Mouse (Mus musculus) liver, embryonic 12.5 days (tissue): ENCODE data around the gene Camta1. TPM values are rescaled to one million over a fixed set of nuclear protein-coding genes. Genes with fewer than 3 reads are reported as not detected.

ENCODE experiments used
- ATAC-seq: fragments of 200-750 bp; cut with Nextera tagmentation; 2 replicates; pipeline ENCODE4 v1.8.0; 2017; ENCODE audit warnings: moderate number of reproducible peaks, mild to moderate bottlenecking, moderate library complexity
- H3K27ac ChIP-seq: fragments of 300-500 bp; sonication (generic); 2 replicates; pipeline ENCODE4 v1.5.1; 2016; ENCODE audit warnings: mild to moderate bottlenecking
- H3K27me3 ChIP-seq: fragments of 300-500 bp; sonication (generic); replicated peaks from 2 replicates; pipeline ENCODE4 v1.6.1; 2016; ENCODE audit warnings: mild to moderate bottlenecking, moderate library complexity
- H3K36me3 ChIP-seq: fragments of 300-500 bp; sonication (generic); 2 replicates; pipeline ENCODE4 v1.6.1; 2016; ENCODE audit warnings: mild to moderate bottlenecking, moderate library complexity
- H3K4me1 ChIP-seq: fragments of 300-500 bp; sonication (generic); 2 replicates; pipeline ENCODE4 v1.6.1; 2016
- H3K4me2 ChIP-seq: fragments of 300-500 bp; sonication (generic); 2 replicates; pipeline ENCODE4 v1.6.1; 2016; ENCODE audit warnings: mild to moderate bottlenecking, moderate library complexity
- H3K4me3 ChIP-seq: fragments of 300-500 bp; sonication (generic); 2 replicates; pipeline ENCODE4 v1.5.1; 2016; ENCODE audit warnings: mild to moderate bottlenecking, moderate library complexity
- H3K9ac ChIP-seq: fragments of 300-500 bp; sonication (generic); 2 replicates; pipeline ENCODE4 v1.6.1; 2016; ENCODE audit warnings: mild to moderate bottlenecking, moderate library complexity
- H3K9me3 ChIP-seq: fragments of 300-500 bp; sonication (generic); replicated peaks from 2 replicates; pipeline ENCODE4 v1.6.1; 2016; ENCODE audit warnings: mild to moderate bottlenecking, moderate library complexity
- WGBS: fragments of 180-500 bp; shearing (Covaris S2); methylation state at CpG from one replicate; pipeline ENCODE4 v1.1.7; 2016; ENCODE audit not compliant: insufficient replicate concordance; 5-methylcytosine and 5-hydroxymethylcytosine counted together
- polyA plus RNA-seq: library from polyadenylated mRNA; unstranded; fragments of >200 nt; fragmentation: Nextera tagmentation; extraction: Ambion mirVana; gene quantifications from 2 replicates; pipeline ENCODE4 v1.2.1, GENCODE M21; 2016

Camta1 gene
- polyA plus RNA-seq, 1 experiment from 2014 or later: 49.6 TPM

DNA sequence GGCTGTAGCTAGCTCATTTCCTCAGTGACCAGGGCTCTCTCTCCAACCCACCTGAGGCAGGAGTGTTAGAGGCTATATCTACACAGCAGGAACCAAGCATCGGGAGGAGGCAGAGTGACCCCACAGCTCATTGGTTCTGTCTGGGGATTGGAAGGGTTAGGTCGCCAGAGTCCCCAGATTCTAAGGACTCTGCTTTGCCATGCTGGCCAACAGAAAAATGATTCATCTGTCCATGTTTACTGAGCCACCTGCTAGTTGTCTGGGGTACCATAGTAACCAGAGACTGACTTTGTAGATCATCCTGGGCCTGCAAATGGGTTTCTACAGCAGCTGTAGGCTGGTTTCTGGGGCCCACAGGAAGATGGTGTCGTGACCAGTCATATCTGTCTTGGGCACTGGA, 292.1 kb downstream of the Camta1 start:
- Histone ChIP-seq H3K27ac (no peak overlapping the region), H3K36me3 (no peaks in the 10 kb centered on the region), H3K27me3 (no peaks in the 10 kb centered on the region), H3K9ac (no peak overlapping the region), H3K4me1 (no peaks in the 10 kb centered on the region), H3K4me3 (no peak overlapping the region), H3K4me2 (no peak overlapping the region), H3K9me3 (no peaks in the 10 kb centered on the region)
- no peak for ATAC-seq
- 59% methylated on average over 3 of the region's 3 CpGs for WGBS

DNA sequence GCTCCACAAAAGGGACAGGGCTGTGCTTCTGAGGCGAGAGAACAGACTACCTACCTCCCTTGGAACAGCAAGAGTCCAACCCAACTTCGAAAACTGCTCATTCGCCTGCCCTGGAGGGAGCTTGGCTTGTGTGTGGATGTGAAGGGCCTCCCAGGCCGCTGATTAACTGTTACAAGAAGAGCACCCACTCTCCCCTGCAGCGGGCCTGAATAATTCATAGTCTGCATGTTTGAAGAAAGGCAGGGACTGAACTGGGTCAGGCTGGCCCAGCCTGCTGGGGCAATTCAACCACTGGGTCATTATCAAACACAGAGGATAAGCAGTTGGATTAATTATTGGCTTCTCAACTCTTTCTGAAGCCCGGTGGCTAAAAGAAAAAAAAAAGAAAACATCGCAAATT, 292.8 kb downstream of the Camta1 start:
- H3K4me3 ChIP-seq: no peak overlapping the region
- H3K27me3 ChIP-seq: no peaks in the 10 kb centered on the region
- no peak for ATAC-seq
- H3K27ac ChIP-seq: no peak overlapping the region
- H3K9me3 ChIP-seq: no peaks in the 10 kb centered on the region
- H3K4me2 ChIP-seq: no peak overlapping the region
- no peak overlapping the region for H3K9ac ChIP-seq
- no peaks in the 10 kb centered on the region for H3K36me3 ChIP-seq
- H3K4me1 ChIP-seq: no peaks in the 10 kb centered on the region
- 54% methylated on average over 7 of the region's 7 CpGs for WGBS

DNA sequence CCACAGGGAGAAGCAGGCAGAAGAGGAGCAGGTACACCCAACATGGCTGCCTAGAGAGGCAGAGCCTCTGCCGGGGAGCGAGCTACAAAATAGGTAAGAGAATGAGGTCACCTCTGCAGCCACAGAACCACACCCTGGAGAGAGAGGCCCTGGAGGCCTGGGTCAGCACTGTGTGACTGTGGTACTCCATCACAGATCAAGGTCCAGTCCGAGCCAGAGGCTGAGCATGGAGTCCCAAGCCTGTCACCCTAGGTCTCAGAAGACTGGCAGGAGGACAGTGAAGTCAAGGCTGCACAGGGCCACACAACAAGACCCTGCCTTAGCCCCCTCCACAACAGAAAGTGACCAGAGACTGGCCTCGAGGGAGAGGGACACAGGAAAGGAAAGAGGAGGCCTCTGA, 294.6 kb downstream of the Camta1 start:
- no peaks in the 10 kb centered on the region for H3K36me3 ChIP-seq
- H3K9ac ChIP-seq: no peak overlapping the region
- no peaks in the 10 kb centered on the region for H3K9me3 ChIP-seq
- no peak for ATAC-seq
- H3K27ac ChIP-seq: no peak overlapping the region
- no peaks in the 10 kb centered on the region for H3K27me3 ChIP-seq
- H3K4me2 ChIP-seq: no peak overlapping the region
- WGBS: 53% methylated on average over 4 of the region's 4 CpGs
- no peak overlapping the region for H3K4me3 ChIP-seq
- H3K4me1 ChIP-seq: no peaks in the 10 kb centered on the region

- 62% methylated on average over 9 of the region's 9 CpGs for WGBS
- Histone ChIP-seq H3K9me3 (no peaks in the 10 kb centered on the region), H3K27me3 (no peaks in the 10 kb centered on the region), H3K4me3 (no peak overlapping the region), H3K4me1 (no peaks in the 10 kb centered on the region), H3K4me2 (no peak overlapping the region), H3K27ac (no peak overlapping the region), H3K36me3 (no peaks in the 10 kb centered on the region), H3K9ac (no peak overlapping the region)
- no peak for ATAC-seq
These were observed 306.2 kb downstream of the Camta1 start for GRCm38 (mm10) chr4:151555505-151555904.

GRCm38 (mm10) chr4:151549523-151549922, 312.2 kb downstream of the Camta1 start:
- WGBS: 62% methylated on average over 10 of the region's 10 CpGs

GRCm38 (mm10) chr4:151545452-151545851, 316.2 kb downstream of the Camta1 start:
- no peaks in the 10 kb centered on the region for H3K36me3 ChIP-seq
- H3K4me2 ChIP-seq: no peak overlapping the region
- ATAC-seq: no peak
- no peaks in the 10 kb centered on the region for H3K4me1 ChIP-seq
- H3K27me3 ChIP-seq: no peaks in the 10 kb centered on the region
- H3K4me3 ChIP-seq: no peak overlapping the region
- H3K27ac ChIP-seq: no peak overlapping the region
- 75% methylated on average over 3 of the region's 3 CpGs for WGBS
- H3K9ac ChIP-seq: no peak overlapping the region
- no peaks in the 10 kb centered on the region for H3K9me3 ChIP-seq

More at GRCm38 (mm10) chr4:151549523-151549922, 312.2 kb downstream of the Camta1 start:
- no peaks in the 10 kb centered on the region for H3K9me3 ChIP-seq
- no peaks in the 10 kb centered on the region for H3K27me3 ChIP-seq
- H3K4me3 ChIP-seq: no peak overlapping the region
- ATAC-seq: no peak
- no peaks in the 10 kb centered on the region for H3K4me1 ChIP-seq
- H3K27ac ChIP-seq: no peak overlapping the region
- no peaks in the 10 kb centered on the region for H3K36me3 ChIP-seq
- H3K9ac ChIP-seq: no peak overlapping the region
- H3K4me2 ChIP-seq: no peak overlapping the region

GRCm38 (mm10) chr4:151544191-151544590, 317.5 kb downstream of the Camta1 start:
- no peaks in the 10 kb centered on the region for H3K9me3 ChIP-seq
- no peaks in the 10 kb centered on the region for H3K36me3 ChIP-seq
- H3K4me1 ChIP-seq: no peaks in the 10 kb centered on the region
- no peak overlapping the region for H3K27ac ChIP-seq
- WGBS: 43% methylated on average over 5 of the region's 5 CpGs
- H3K4me3 ChIP-seq: no peak overlapping the region
- no peak overlapping the region for H3K9ac ChIP-seq
- no peak overlapping the region for H3K4me2 ChIP-seq
- ATAC-seq: no peak
- no peaks in the 10 kb centered on the region for H3K27me3 ChIP-seq

DNA sequence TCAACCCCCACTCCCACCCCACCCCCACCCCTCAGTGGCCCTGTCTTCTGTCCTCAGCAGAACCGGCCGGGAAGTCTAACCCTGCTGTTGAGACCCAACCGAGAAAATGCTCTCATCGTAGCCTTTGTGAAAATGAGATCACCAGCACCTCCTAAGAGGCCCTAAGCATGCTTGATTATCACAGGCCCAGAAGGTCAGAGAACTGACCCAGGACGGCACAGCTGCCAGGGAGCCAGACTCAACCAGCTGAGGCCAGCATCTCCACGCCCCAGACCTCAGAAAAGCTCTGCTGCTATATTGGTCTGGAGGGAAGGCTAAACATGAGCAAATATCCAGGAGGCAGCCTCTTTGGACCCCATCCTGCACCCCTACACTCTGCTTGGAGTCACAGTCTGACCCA, 321.1 kb downstream of the Camta1 start:
- Histone ChIP-seq H3K27ac (no peak overlapping the region), H3K9ac (no peak overlapping the region), H3K27me3 (no peaks in the 10 kb centered on the region), H3K4me1 (peaks cover 3% of the 10 kb centered on the region; the same call in 1 of the 2 replicates), H3K4me2 (no peak overlapping the region), H3K9me3 (no peaks in the 10 kb centered on the region), H3K4me3 (no peak overlapping the region), H3K36me3 (no peaks in the 10 kb centered on the region)
- 60% methylated on average over 6 of the region's 6 CpGs for WGBS
- ATAC-seq: no peak

- Histone ChIP-seq H3K27me3 (no peaks in the 10 kb centered on the region), H3K27ac (no peak overlapping the region), H3K9me3 (no peaks in the 10 kb centered on the region), H3K36me3 (no peaks in the 10 kb centered on the region), H3K4me3 (no peak overlapping the region), H3K4me1 (peaks cover 3% of the 10 kb centered on the region; the same call in 1 of the 2 replicates), H3K4me2 (no peak overlapping the region), H3K9ac (no peak overlapping the region)
- 55% methylated on average over 5 of the region's 5 CpGs for WGBS
- ATAC-seq: no peak
These were observed 321.8 kb downstream of the Camta1 start for GRCm38 (mm10) chr4:151539881-151540280.

DNA sequence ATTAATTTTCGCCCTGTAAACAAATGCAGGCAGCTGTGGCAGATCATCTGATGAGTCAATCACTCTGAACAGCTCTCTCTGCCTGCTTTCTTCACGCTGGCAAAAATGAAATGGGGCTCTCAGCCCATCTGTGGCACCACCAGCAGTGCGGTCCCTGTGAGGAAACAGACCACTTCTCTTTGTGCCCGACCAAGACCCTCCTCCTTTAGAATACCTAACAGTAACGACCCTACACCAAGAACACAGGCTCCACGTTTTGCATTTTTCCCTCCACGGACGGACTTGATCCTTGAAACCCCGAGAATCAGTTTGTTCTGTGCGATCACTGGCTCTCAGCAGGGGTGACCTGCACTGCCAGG, 322.5 kb downstream of the Camta1 start:
- no peak overlapping the region for H3K27ac ChIP-seq
- H3K27me3 ChIP-seq: no peaks in the 10 kb centered on the region
- H3K9ac ChIP-seq: no peak overlapping the region
- H3K9me3 ChIP-seq: no peaks in the 10 kb centered on the region
- H3K4me3 ChIP-seq: no peak overlapping the region
- no peak for ATAC-seq
- 64% methylated on average over 10 of the region's 10 CpGs for WGBS
- H3K4me1 ChIP-seq: peaks cover 3% of the 10 kb centered on the region; the same call in 1 of the 2 replicates
- H3K36me3 ChIP-seq: no peaks in the 10 kb centered on the region
- H3K4me2 ChIP-seq: no peak overlapping the region

- Histone ChIP-seq H3K4me2 (no peak overlapping the region), H3K27me3 (no peaks in the 10 kb centered on the region), H3K4me3 (no peak overlapping the region), H3K4me1 (peaks cover 3% of the 10 kb centered on the region; the same call in 1 of the 2 replicates), H3K27ac (no peak overlapping the region), H3K9ac (no peak overlapping the region), H3K36me3 (no peaks in the 10 kb centered on the region), H3K9me3 (no peaks in the 10 kb centered on the region)
- ATAC-seq: no peak
- WGBS: 67% methylated on average over 18 of the region's 18 CpGs
These were observed 323.1 kb downstream of the Camta1 start for GRCm38 (mm10) chr4:151538446-151539166.

GRCm38 (mm10) chr4:151535916-151536450, 325.7 kb downstream of the Camta1 start:
- Histone ChIP-seq H3K4me3 (no peak overlapping the region), H3K27ac (no peak overlapping the region), H3K4me2 (no peak overlapping the region), H3K36me3 (no peaks in the 10 kb centered on the region), H3K9me3 (no peaks in the 10 kb centered on the region), H3K4me1 (peaks cover 3% of the 10 kb centered on the region; the same call in 1 of the 2 replicates), H3K27me3 (no peaks in the 10 kb centered on the region), H3K9ac (no peak overlapping the region)
- WGBS: 46% methylated on average over 9 of the region's 9 CpGs
- no peak for ATAC-seq
